Mouse (Mus musculus) gastrocnemius, postnatal 10 days (tissue): ENCODE results near the gene Prpf6. TPM values are rescaled to one million over a fixed set of nuclear protein-coding genes. Genes with fewer than 3 reads are reported as not detected.

Source experiments
- DNase-seq: peaks from one replicate; pipeline ENCODE4 v3.0.0; 2021; ENCODE audit warnings: mixed read lengths
- long read RNA-seq, 2 experiments: library from polyadenylated mRNA; stranded (forward); transcript quantifications; one replicate each; pipeline ENCODE4 v2.0.0; 2021
- total RNA-seq, 2 experiments: library from RNA; stranded (reverse); gene quantifications; 2 replicates each; pipeline ENCODE4 v1.2.3; 2021

The Prpf6 gene
- total RNA-seq: 10 to 100 TPM; 26.7 to 33.4 TPM
- long read RNA-seq, experiment 1, transcript Prpf6-201 (21 exons, 3,054 nt): major isoform, 45 of 51 reads
- long read RNA-seq, experiment 1, partial matches to known transcripts: 2 of 51 reads
- long read RNA-seq, experiment 1, other reads (novel, unspliced or antisense): 4 of 51 reads
- long read RNA-seq, experiment 2, transcript Prpf6-201 (21 exons, 3,054 nt): major isoform, 35 of 40 reads
- long read RNA-seq, experiment 2, partial matches to known transcripts: 1 of 40 reads
- long read RNA-seq, experiment 2, other reads (novel, unspliced or antisense): 4 of 40 reads

DNA sequence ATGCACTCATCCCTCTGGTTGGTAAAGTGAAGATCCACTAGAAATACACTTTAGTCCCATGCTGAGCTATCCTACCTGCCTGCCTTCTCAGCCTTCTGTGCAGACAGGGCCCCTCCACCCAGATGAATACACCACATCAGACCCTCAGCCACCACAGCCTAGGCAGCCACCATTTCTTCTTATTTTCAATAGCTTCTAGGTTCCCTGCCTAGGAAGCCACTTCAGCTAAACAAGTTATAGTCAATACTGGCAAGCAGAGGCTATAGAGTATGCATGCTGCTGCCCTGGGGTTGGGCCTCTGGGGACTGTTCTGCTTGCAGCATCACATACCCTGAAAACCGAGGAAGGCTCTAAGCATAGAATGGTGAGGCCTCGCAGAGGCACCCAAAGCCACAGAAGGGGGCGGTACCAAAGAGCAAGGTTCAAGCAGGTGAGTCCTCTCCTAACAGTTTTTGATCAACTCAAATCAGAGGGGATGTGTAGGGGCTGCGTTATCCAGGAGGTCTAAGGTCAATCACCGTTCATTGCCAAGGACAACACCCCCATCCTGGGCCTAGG, at the start of gene Prpf6:
Gene Prpf6, plus strand, starts transcription at position 341 of the 558 bp plus-strand sequence.
- no peak for DNase-seq

DNA sequence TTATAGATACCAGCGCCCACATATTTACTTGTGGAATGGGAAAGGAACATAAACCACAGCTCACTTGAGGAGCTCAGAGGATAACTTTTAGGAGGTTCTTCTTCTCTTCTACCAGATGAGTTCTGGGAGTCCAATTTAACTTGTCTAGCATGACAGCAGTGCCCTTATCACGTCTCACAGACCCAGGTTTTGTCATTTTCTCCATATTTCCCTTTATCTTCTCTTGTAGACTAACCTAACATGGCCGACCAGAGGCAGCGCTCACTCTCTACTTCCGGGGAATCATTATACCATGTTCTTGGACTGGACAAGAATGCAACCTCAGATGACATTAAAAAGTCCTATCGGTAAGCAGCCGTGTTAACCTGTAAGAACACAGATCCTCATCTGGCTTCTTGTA, 45.5 kb upstream of the Prpf6 start:
- no peak for DNase-seq

DNA sequence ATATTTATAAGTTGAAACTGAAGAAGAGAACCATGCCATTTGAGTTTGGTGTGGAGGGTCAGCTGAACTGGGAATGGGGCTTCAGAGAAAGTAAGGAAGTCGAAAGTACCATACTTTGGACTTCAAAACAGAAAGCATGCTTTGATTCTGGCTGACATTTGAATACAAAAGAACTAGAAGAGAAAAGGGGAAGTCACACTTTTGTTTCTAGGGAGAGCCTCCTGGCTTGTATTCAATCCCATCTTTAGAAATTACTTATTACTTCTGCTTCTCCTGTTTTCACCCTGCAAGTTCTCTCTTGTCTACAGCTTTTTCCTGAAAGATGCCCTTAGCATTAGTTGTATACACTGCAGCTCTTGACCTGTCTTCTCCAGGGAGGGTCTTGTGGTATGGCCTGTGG, 43.4 kb upstream of the Prpf6 start:
- no peak for DNase-seq

DNA sequence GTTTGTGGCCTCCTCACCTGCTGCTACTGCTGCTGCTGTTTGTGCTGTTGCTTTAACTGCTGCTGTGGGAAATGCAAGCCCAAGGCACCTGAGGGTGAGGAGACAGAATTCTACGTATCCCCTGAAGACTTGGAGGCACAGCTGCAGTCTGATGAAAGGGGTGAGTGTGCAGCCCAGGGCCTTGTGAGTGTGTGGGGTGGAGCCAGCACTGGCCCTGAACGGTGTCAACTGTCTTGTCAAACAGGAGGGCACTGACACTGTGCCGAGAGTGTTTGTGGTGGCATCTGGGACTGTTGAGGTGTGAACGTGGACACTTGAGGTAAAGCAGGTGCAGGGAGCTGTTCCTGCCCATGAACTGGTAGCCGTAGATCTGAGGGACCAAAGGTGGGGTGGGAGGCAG, 43.0 kb upstream of the Prpf6 start:
- no peak for DNase-seq

DNA sequence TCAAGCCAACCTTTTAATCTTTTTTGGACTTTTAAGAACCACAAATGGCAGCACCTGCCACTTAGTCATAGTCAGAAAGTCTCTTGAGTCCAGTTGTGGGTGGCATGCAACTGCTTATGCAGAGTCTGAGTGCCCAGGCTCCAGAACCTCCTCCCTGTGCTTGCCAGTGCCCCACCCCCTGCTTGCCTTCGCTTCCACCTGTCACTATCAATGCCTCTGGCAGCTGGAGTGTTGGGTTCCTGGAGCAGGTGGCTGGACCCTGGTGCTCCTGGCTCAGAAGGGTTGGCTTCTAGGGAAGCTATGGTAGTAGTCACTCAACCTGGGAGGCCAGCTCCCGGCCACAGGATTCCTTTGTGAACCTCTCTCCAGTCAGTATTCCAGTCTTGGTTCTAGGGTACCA, 41.4 kb upstream of the Prpf6 start:
- peak; percentile 13 for DNase-seq

DNA sequence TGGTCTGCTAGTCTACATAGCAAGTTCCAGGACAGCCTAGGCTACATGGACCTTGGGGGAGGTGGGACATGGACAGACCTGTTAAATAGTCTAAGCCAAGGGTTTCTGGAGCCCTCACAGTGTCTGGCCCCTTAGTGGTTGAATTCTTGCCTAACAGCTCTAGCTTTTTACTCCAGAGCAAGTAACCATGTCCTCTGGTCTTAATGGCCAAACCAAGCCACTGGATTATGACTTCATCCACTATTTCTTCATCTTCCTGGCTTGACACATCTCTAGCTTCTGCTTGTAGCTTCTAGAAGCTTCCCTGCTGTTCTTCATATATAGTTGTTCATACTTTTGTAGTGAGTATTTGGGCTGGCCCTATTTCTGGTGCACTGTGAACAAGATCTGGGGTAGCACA, 37.9 kb upstream of the Prpf6 start:
- no peak for DNase-seq

DNA sequence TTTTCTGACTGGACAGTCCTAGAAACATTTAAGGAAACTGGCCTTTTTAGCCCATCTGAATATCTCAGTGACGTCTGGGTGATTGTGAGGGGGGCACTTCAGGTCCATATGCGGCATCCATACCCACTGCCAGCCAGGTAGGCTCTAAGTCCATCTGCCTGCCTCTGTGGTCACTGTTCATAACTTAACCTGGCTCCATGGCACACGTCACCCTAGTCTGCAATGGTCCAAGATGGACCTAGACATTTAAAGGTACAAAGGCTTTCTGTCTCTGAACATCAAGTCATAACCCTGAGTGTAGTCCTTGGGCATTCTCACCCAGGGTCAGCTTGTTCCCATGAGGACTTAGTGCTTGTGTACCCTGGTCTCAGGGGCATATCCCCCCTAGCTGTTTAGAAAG, 24.3 kb upstream of the Prpf6 start:
- DNase-seq: no peak

DNA sequence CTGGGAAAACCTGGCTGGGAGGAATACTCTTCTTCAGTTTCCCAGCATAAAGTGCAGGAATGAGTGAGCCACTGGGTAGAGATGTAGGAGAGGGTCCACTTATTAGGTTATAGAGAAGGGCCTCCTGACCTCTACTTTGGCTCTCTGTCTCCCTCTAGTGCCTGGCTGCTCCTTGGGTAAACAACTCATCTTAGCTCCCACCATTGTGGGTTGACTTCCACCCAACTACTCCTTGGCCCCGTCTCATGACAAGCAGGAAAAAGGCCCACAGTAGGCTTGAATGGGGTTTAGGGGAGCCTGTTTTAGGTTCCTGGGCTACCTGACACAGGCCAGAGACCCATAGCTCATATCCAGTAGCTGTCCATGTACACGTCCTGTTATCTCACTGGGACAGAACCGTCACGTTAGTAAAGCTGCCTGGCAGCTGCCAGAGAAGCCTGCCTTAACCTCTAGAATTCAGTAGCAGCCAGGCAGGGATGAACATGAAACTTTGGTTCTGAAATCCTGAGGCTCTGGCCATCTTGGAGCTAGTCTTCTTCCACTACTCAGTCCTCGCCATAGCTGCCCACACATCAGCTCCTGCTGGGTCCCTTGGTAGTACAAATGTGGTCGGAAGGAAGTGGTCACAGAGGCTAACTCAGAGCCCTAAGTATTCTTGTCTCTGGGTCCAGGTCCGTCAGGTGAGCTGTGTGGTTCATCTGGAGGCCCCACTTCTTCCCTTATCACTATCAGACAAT, 23.2 kb upstream of the Prpf6 start:
- DNase-seq: peak; percentile 61

DNA sequence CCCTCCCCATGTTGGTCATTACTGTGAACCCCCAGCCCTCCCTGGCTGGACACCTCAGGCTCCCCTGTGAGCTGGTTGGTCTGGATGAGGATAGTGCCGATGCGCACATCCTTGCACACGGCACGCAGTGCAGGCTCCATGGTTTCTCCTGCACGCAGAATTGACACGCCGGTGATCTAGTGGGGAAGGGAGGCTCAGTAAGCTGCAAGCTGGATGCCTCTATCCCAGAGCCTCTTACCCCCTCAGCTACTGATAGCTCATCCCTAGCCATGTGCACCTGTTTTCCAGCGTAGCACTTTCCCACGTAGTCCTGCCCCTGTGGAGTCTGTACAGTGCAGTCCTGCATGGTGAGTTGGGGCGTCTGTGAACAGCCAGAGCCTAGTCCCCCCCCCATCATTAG, 21.8 kb upstream of the Prpf6 start:
- no peak for DNase-seq

DNA sequence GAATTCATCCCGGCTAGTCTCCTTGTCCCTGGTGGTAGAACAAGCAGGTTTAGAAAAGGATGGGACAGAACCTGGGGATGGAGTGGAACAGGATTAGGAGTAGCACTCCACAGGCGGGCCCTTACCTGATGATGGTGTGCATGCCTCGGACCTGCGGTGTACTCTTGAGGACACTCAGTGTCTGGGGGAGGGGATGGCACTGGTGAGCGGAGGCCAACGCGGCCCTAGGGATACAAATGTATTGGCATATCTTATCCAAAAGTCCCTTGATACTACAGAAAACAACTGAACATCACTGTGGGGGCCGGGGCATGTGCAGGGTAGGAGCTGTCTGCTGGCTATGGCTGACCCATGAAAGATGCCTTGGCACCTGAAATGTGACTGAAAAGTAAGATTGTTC, 21.3 kb upstream of the Prpf6 start:
- DNase-seq: peak; percentile 1

DNA sequence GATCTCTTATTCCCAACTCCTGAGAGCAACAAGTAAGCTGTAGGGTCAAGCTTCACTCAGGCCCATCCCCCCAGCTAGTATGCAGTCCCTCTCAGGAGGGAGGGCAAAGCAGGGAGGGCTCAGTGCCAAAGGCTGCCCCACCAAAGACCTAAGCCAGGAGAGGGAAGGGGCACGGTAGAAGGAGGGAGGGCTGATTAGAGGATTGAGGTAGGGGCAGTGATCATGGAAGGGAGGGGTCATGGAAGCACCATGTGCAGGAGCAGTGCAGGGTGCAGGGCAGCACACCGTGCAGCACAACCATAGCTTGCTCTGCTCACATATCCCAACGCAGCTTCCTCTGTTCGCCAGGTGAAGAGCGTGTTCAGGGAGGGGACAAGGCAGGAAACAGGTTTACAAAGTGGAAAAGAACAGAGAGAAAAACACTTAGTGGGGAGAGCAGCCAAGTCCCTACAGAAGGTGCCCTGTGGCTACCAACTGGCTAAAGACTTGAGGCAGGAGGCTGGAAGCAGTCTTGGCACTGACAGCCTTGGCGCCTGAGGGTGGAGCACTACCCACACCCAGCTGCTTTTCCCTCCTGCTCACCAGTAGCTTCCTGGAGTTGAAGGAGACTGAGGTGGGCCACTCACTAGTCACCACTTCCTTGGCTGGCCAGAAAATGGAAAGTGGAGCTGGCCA, 20.6 kb upstream of the Prpf6 start:
- DNase-seq: peak; percentile 10

DNA sequence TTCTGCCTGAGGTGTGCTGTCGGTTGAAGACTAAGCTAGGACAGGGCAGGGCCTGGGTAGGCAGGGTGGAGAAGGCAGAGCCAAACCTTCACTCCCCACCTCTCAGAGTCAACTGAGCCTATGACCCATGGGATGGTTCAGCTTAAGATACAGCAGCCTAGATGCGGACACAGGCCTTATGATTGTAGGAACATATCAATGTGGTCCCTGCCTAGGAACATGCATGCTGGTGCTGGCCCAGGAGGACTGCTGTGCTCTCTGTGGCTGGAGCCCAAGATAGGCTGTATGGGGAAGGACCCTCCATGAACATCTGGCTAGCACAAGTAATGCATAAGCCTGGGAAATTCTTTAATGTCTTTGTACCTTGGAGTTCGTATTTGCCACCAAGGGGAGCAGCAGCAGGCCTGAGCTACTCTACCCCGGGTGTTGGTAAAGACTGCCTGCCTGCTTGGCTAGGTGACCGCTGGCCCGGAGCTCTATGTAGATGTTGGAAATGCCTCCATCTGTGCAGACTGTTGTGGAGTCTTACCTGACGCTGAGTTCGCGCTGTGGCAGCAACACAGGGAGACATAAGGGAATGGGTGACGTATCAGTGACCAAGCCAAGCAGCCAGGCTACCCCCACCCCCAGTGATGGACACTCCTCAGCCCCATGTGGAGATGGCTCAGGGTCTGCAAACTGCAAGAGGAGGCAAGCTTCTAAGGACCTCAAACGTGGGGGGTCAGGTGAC, 19.6 kb upstream of the Prpf6 start:
- peak; percentile 2 for DNase-seq

DNA sequence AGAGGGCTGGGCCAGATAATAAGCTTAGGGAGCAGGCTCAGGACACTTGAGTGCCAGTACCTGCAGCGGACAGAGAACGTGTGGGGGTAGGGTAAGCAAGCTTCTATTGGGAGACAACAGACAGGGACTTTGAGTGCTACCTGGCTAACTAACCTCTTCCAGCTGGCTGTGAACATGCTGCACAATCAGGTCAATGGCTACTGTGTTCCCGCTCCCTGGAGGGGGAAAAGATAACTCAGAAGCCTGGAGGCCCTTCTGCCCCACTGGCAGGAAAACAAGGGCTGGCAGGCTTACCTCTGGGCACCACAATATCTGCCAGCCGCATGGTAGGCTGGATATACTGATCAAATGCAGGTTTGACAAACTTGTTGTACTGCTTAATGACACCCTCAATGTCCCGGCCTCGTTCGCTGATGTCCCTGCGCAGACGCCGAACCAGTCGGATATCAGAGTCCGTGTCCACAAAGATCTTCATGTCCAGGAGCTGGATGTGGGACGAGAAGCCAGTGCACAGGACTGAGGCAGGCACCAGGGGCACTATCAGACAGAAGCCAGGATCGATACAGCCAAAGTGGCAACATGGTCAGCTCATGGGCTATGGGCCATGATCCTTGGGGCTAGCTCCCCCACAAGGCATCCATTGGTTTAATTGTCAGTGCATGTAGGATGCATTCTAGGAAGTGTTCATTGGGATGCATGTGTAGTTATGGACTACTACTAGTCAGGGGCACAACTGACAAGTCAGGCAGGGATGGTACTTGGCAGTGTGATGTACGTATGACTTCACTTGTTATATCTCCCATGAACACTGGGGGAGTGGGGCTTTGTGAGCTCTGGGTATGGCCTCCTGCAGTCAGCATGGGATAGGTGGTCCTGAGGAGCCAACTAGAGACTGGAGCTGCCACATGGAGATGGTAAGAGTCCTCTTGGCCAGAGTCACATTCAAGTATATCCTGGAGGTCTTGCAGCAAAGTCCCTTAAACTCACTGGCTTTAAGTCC, 18.4 kb upstream of the Prpf6 start:
- peak; percentile 3 for DNase-seq

DNA sequence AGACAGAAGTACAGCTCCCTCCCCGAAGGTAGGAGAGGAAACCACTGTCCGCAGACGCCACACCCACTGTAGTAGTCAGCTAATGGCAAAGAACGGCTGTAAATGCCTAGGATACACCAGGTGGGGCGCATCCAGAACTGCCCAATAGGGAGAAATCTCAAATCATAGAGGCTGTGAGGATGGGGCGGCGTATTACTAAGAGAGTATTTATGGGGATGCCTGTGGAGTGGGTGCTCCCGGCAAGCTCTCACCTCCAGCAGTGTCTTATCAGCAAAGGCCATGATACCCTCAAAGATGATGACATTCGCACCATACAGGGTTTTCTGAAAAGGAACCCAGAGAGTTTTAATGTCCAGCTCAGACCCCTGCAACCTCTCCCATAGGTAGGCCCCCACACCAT, 17.7 kb upstream of the Prpf6 start:
- DNase-seq: peak; percentile 1

DNA sequence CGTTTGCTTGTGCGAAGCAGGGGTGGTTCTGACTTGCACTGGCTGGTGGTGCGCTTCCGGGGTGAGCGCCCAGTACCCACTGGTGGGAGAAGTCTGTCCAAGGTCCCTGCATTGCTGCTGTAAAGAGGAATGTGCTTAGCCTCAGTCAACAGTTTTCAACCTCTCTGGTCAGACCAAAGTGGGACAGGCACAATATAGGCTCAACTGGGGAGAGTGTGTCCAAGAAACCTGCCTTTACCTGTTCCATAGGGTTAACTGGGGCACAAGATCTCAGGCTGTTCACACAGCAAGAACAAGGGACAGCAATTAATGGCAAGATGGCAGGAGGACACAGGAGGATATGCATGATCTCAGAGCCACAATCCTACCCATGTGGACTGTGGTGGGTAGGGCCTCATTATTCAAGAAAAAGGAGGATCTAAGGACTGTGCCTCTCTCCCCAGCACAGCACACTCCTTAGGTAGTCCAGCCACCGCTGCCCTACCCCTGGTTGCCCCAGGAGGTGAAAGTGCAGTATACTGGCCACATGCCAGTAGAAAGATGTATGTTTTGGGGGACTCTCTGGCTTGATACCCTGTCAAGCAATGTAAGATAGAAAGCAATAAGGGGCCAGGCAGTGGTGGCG, 16.6 kb upstream of the Prpf6 start:
- peak; percentile 2 for DNase-seq

DNA sequence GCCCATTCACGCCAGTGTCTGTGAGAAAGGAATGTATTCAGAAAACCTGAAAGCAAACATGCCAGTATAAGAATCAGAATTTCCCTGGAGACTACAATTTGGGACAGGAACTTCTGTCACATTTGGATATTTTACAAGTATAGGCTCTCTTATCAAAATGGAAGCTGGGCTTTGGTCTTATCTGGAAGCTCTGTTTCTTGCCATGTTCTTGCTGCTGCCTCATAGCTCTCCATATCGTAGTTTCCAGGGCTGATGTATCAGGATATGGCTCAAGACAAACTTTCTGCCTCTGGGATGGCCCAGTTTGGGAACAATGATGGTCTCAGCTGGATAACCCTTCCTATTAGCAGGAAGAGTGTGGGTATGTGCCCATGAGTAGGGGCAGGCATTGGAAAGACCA, 15.1 kb upstream of the Prpf6 start:
- peak; percentile 1 for DNase-seq

DNA sequence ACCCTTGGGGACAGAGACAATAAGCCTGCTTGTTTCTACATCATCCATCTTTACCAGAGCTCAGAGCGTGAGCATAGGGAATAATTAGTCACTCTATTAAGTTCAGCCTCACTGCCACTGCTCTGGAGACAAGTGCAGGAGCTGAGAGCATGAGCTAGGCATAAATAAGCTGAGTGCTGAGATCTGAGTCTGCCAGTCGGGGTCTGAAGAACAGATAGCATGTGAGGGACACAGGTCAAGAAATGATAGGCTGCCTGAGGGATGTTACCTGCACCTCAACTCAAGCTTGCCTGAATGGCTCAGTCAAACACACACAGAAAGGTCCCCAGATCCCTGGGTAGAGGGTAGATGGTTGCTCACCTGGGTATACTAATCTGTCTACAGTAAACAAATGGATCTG, 14.5 kb upstream of the Prpf6 start:
- DNase-seq: no peak

DNA sequence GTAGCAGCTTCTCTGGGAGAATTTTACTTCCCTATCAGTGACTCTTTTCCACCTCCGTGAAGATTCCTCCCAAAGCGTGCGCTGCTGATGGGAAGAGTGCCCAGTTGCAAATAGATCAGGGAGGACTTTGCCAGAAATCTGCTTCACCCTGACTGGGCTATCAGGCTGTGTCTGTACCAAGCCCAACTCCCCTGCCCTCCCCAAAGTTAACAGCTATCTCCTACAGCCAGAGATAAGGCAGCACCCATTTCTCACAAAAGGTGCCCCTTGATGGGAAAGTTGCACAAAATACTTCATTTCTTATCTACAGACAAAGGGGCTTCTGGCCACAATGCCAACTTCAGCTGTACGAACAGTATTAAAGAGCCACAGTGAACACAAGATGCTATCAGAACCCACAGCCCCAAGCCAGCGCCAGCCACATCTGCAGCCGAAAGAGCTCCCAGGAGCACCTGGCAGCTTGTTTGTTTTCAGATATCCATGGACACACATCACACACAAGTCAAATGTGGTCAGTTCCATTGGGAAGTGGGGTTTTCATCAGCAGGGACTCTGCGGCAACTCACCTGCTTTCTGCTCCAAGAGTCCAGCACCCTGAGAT, 13.6 kb upstream of the Prpf6 start:
- peak; percentile 13 for DNase-seq

DNA sequence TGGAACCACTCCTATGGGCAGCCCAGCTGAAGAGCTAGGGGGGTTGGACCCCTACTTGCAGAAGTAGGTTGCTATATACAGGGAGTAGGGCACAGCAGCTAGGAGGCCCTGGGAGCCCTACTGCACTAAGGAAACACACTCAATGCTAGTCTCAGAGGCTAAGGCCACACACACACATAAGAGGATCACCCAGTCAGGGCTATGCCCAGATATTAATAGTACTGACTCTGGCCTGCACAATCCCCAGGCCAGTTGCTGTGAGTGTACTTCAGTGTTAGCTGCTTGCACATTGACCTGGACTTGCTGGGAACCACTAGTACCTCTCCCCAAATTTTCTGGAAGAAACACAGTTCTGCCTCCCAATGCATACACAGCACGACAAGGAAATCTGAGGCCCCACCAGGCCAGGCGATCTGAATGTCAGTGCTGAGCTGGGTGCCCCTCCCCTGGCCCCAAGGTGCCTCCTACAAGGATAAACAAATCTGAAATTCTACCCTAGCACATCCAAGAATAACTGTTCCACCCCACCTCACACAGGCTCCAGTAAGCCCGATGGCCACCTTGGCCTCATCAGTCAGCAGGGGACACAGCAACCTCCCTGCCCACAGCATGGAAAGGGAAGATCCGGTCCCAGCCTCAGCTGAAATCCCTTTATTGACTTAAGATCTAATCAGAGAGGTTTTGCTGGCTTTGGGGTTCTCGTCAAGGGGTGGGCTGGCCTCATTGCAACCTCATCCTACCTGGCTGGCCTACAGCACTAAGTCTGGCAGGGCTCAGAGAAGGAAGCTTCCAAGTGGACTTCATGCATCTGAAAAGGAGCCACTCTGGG, 12.7 kb upstream of the Prpf6 start:
- peak; percentile 19 for DNase-seq
